Mouse (Mus musculus) CH12.LX (cell line): ENCODE data around the gene Dscam. TPM values are rescaled to one million over a fixed set of nuclear protein-coding genes. Genes with fewer than 3 reads are reported as not detected.

Source experiments
- DNase-seq: peaks from one replicate; pipeline ENCODE4 v3.0.0-alpha.2; 2013; ENCODE audit errors: extremely low read depth
- H3K27ac ChIP-seq: 2 replicates; pipeline ENCODE4 v1.5.1; 2012; ENCODE audit warnings: low read depth, mild to moderate bottlenecking, control low read depth, moderate library complexity; ENCODE audit not compliant: insufficient read depth
- H3K27me3 ChIP-seq: replicated peaks from 2 replicates; pipeline ENCODE3; 2012; ENCODE audit warnings: inconsistent platforms
- H3K36me3 ChIP-seq, 2 experiments: replicated peaks in 1 of 2; 2 replicates each; pipeline versions ENCODE3 to v1.6.1; 2012; ENCODE audit warnings: inconsistent platforms in 1 of 2, low read length in 1 of 2, mild to moderate bottlenecking in 1 of 2, mixed read lengths in 1 of 2, moderate library complexity in 1 of 2; ENCODE audit not compliant: control insufficient read depth in 1 of 2, insufficient read depth in 1 of 2
- H3K4me1 ChIP-seq, 2 experiments: 2 replicates each; pipeline ENCODE4 v1.6.1; 2012; ENCODE audit warnings: inconsistent platforms in 1 of 2, moderate library complexity in 1 of 2; ENCODE audit not compliant: insufficient read depth in 2 of 2, control insufficient read depth in 1 of 2
- H3K4me2 ChIP-seq: 2 replicates; pipeline ENCODE4 v1.6.1; 2012; ENCODE audit warnings: low read depth, mild to moderate bottlenecking, control low read depth; ENCODE audit not compliant: poor library complexity, insufficient read depth, severe bottlenecking
- H3K4me3 ChIP-seq, 3 experiments: fragments of 150-350 bp in 1 of 3; sonication (generic) in 1 of 3; replicated peaks in 1 of 3; 2 replicates each; pipeline versions ENCODE3 to v1.5.1; 2011 to 2012; ENCODE audit warnings: low read depth in 2 of 3, low read length in 2 of 3, mild to moderate bottlenecking in 2 of 3, moderate library complexity in 2 of 3, control low read depth in 1 of 3, improper control_type of control experiment in 1 of 3, inconsistent platforms in 1 of 3, mixed read lengths in 1 of 3; ENCODE audit not compliant: poor library complexity in 1 of 3
- H3K79me2 ChIP-seq: replicated peaks from 2 replicates; pipeline ENCODE4 v1.6.1; 2012; ENCODE audit warnings: mild to moderate bottlenecking, moderate library complexity; ENCODE audit not compliant: control insufficient read depth, poor library complexity, insufficient read depth, severe bottlenecking; ENCODE audit errors: extremely low read depth
- H3K9ac ChIP-seq: 2 replicates; pipeline ENCODE4 v1.6.1; 2012; ENCODE audit warnings: low read depth, mild to moderate bottlenecking, control low read depth, moderate library complexity; ENCODE audit not compliant: insufficient read depth
- H3K9me3 ChIP-seq: replicated peaks from 2 replicates; pipeline ENCODE3; 2012; ENCODE audit warnings: low read length, inconsistent platforms, mixed read lengths
- BHLHE40 ChIP-seq: IDR thresholded peaks from 2 replicates; pipeline ENCODE4 v1.6.1; 2011; ENCODE audit warnings: mild to moderate bottlenecking, low read depth, low read length, improper control_type of control experiment
- CHD2 ChIP-seq: IDR thresholded peaks from 2 replicates; pipeline ENCODE4 v1.6.1; 2011; ENCODE audit warnings: low read length, improper control_type of control experiment
- E2F4 ChIP-seq: IDR thresholded peaks from 2 replicates; pipeline ENCODE4 v1.6.1; 2011; ENCODE audit warnings: low read depth, low read length, improper control_type of control experiment; ENCODE audit not compliant: insufficient replicate concordance
- EP300 ChIP-seq: IDR thresholded peaks from 2 replicates; pipeline ENCODE4 v1.6.1; 2011; ENCODE audit warnings: low read length, improper control_type of control experiment
- ETS1 ChIP-seq: conservative IDR thresholded peaks from 2 replicates; pipeline ENCODE4 v1.6.1; 2012; ENCODE audit warnings: low read depth, mild to moderate bottlenecking, inconsistent platforms, low read length, improper control_type of control experiment, moderate library complexity
- HCFC1 ChIP-seq: IDR thresholded peaks from 2 replicates; pipeline ENCODE4 v1.6.1; 2012; ENCODE audit warnings: low read depth, mild to moderate bottlenecking, inconsistent platforms, low read length, improper control_type of control experiment
- IRF4 ChIP-seq: IDR thresholded peaks from 2 replicates; pipeline ENCODE4 v1.6.1; 2014; ENCODE audit warnings: low read depth, mild to moderate bottlenecking, inconsistent platforms, low read length, improper control_type of control experiment
- JUN ChIP-seq: IDR thresholded peaks from 2 replicates; pipeline ENCODE4 v1.6.1; 2011; ENCODE audit warnings: low read depth, mild to moderate bottlenecking, low read length, improper control_type of control experiment, moderate library complexity; ENCODE audit not compliant: insufficient read depth
- JUND ChIP-seq: conservative IDR thresholded peaks from 2 replicates; pipeline ENCODE4 v1.6.1; 2011; ENCODE audit warnings: low read depth, low read length, improper control_type of control experiment
- KAT2A ChIP-seq: IDR thresholded peaks from 2 replicates; pipeline ENCODE4 v1.6.1; 2012; ENCODE audit warnings: low read length, improper control_type of control experiment, inconsistent platforms; ENCODE audit not compliant: insufficient replicate concordance
- MAX ChIP-seq: IDR thresholded peaks from 2 replicates; pipeline ENCODE4 v1.6.1; 2011; ENCODE audit warnings: low read length, improper control_type of control experiment
- MAZ ChIP-seq: IDR thresholded peaks from 2 replicates; pipeline ENCODE4 v1.6.1; 2012; ENCODE audit warnings: low read depth, mild to moderate bottlenecking, inconsistent platforms, low read length, improper control_type of control experiment, moderate library complexity
- MEF2A ChIP-seq: IDR thresholded peaks from 2 replicates; pipeline ENCODE4 v1.6.1; 2014; ENCODE audit warnings: low read depth, mild to moderate bottlenecking, inconsistent platforms, low read length, improper control_type of control experiment, borderline replicate concordance
- MXI1 ChIP-seq: IDR thresholded peaks from 2 replicates; pipeline ENCODE4 v1.6.1; 2011; ENCODE audit warnings: mild to moderate bottlenecking, low read depth, low read length, improper control_type of control experiment
- MYC ChIP-seq: IDR thresholded peaks from 2 replicates; pipeline ENCODE4 v1.6.1; 2011; ENCODE audit warnings: low read depth, mild to moderate bottlenecking, improper control_type of control experiment, low read length
- PAX5 ChIP-seq: IDR thresholded peaks from 2 replicates; pipeline ENCODE4 v1.6.1; 2012; ENCODE audit warnings: low read length, inconsistent platforms, mixed read lengths
- POLR2A ChIP-seq: IDR thresholded peaks from 2 replicates; pipeline ENCODE4 v1.6.1; 2011; ENCODE audit warnings: low read depth, mild to moderate bottlenecking, improper control_type of control experiment, low read length
- TBP ChIP-seq: conservative IDR thresholded peaks from 2 replicates; pipeline ENCODE4 v1.6.1; 2011; ENCODE audit warnings: low read depth, low read length, improper control_type of control experiment
- USF1 ChIP-seq: IDR thresholded peaks from 2 replicates; pipeline ENCODE4 v1.6.1; 2014; ENCODE audit warnings: low read depth, mild to moderate bottlenecking, inconsistent platforms, low read length, improper control_type of control experiment
- USF2 ChIP-seq: conservative IDR thresholded peaks from 2 replicates; pipeline ENCODE4 v1.6.1; 2011; ENCODE audit warnings: low read depth, low read length, improper control_type of control experiment
- ZC3H11A ChIP-seq: IDR thresholded peaks from 2 replicates; pipeline ENCODE4 v1.6.1; 2012; ENCODE audit warnings: low read depth, mild to moderate bottlenecking, inconsistent platforms, low read length, improper control_type of control experiment
- ZKSCAN1 ChIP-seq: IDR thresholded peaks from 2 replicates; pipeline ENCODE4 v1.6.1; 2012; ENCODE audit warnings: low read depth, inconsistent platforms, low read length, improper control_type of control experiment, borderline replicate concordance
- ZMIZ1 ChIP-seq: IDR thresholded peaks from 2 replicates; pipeline ENCODE4 v1.6.1; 2012; ENCODE audit warnings: low read depth, mild to moderate bottlenecking, inconsistent platforms, low read length, improper control_type of control experiment
- ZNF384 ChIP-seq: IDR thresholded peaks from 2 replicates; pipeline ENCODE4 v1.6.1; 2012; ENCODE audit warnings: low read depth, low read length, improper control_type of control experiment, inconsistent platforms
- dilution Hi-C: fragments of 300-500 bp; cut with MboI; formaldehyde crosslinking; loops from 2 replicates; pipeline ENCODE4 v1.14.3; 2020; ENCODE audit warnings: low sequenced_read_pairs; ENCODE audit not compliant: extremely low pct_unique_long_range_greater_than_20kb, extremely low pct_ligation_motif_present
- in situ Hi-C: fragments of 300-500 bp; cut with MboI; formaldehyde crosslinking; loops from 3 replicates; pipeline ENCODE4 v1.14.3; 2019; ENCODE audit warnings: low sequenced_read_pairs, low pct_ligation_motif_present, low pct_unique_long_range_greater_than_20kb, mixed read lengths
- polyA plus RNA-seq: library from polyadenylated mRNA; unstranded; fragments of >175 nt; gene quantifications from 2 replicates; pipeline ENCODE4 v1.2.1, GENCODE M21; 2012; ENCODE audit warnings: low read depth; ENCODE audit not compliant: insufficient read length
- total RNA-seq, 2 experiments: library from RNA; depleted of rRNA; stranded (reverse); fragments of 300-350 nt in 1 of 2; fragments of >200 nt in 1 of 2; gene quantifications; 2 replicates each; pipeline ENCODE4 v1.2.3; 2012 to 2014

The Dscam gene
- total and polyA plus RNA-seq, 3 experiments, result under 0.01 to 0.39 (median 0.12) TPM

DNA sequence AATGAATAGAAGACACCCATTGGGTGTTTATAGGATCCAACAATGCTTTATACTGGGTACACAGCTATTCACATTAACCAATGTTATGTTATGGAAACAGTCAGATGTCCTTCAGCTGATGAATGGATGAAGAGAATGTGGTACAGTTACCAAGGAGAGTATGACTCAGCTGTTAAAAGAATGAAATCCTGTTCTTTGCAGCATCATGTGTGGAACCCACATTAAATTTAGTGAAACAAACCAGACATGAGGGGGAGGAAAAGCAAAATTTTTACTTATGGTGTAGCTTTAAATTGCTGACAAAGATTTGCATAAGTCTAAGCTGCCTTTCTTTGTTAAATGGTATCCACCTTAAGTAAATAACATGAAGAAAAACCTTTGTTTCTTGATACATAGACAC is 610.8 kb downstream of the Dscam start:
- Histone ChIP-seq H3K4me3 (no peak overlapping the region), H3K27me3 (no peaks in the 10 kb centered on the region), H3K9me3 (peaks cover 6% of the 10 kb centered on the region), H3K36me3 (no peaks in the 10 kb centered on the region), H3K9ac (no peak overlapping the region), H3K4me2 (no peak overlapping the region), H3K4me1 (peaks cover 0 to 10% of the 10 kb centered on the region in 2 experiments; a peak in 2 of 4 replicates), H3K27ac (no peak overlapping the region), H3K79me2 (no peaks in the 10 kb centered on the region)
- dilution Hi-C loops, result no loop called here
- TF ChIP-seq ZC3H11A (no peak), TBP (no peak), JUN (no peak)
- in situ Hi-C loops, result no loop called here
- DNase-seq, result no peak

DNA sequence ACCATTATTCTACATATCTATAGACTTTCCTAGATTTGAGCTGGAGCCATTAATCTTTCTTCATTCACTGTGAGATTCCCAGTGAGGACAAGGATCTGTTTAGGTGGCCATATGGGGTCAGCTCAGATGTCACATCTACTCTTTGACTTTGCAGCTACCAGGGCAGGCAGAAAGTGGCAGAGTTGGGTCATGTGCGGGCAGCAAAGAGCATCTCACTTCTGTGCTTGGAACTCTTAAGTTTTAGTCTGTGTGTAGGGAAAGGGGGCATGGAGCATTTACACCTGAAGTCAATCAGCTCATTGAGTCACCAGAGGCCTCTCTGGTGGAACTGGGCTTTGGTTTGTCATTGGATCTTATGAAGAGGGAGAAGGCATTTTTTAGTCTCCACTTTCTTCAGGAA is 612.2 kb downstream of the Dscam start:
- Histone ChIP-seq H3K4me2 (no peak overlapping the region), H3K4me1 (peaks cover 0 to 10% of the 10 kb centered on the region in 2 experiments; a peak in 2 of 4 replicates), H3K9me3 (peaks cover 6% of the 10 kb centered on the region), H3K27me3 (no peaks in the 10 kb centered on the region), H3K4me3 (no peak overlapping the region), H3K79me2 (no peaks in the 10 kb centered on the region), H3K36me3 (no peaks in the 10 kb centered on the region), H3K27ac (no peak overlapping the region), H3K9ac (no peak overlapping the region)
- TF ChIP-seq POLR2A (no peak), USF2 (no peak), BHLHE40 (no peak), USF1 (no peak), ZNF384 (no peak), MYC (no peak), PAX5 (no peak), MEF2A (no peak), JUND (no peak)
- dilution Hi-C loops (no loop called here), in situ Hi-C loops (no loop called here)
- no peak for DNase-seq

DNA sequence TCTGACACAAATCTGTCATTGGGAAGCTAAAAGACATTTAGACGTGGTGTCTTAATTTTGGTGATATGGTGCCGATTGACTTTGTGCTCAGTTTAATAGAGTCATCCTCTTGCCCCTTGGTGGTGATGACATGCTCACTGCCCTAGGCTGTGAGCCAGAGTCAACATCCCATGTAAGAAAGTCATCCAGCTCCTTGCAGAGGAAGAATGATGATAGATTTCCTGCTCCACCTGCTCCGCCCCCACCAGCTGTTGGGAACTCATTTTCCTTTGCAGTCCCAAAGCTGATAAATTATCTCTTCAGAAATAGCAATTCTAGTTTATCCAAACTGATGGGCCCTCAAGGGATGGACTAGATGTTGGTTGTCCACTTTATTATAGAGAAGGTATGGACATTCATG is 613.9 kb downstream of the Dscam start:
- Histone ChIP-seq H3K4me1 (no peaks in the 10 kb centered on the region), H3K36me3 (no peaks in the 10 kb centered on the region), H3K27me3 (no peaks in the 10 kb centered on the region), H3K9me3 (peaks cover 6% of the 10 kb centered on the region), H3K9ac (no peak overlapping the region), H3K4me2 (no peak overlapping the region), H3K27ac (no peak overlapping the region), H3K79me2 (no peaks in the 10 kb centered on the region), H3K4me3 (no peak overlapping the region)
- in situ Hi-C loops, result no loop called here
- DNase-seq, result no peak
- dilution Hi-C loops, result no loop called here
- no peak for TF ChIP-seq MAX
- no peak for TF ChIP-seq CHD2
- no peak for TF ChIP-seq EP300
- no peak for TF ChIP-seq MAZ
- TF ChIP-seq ETS1, result no peak
- TF ChIP-seq ZC3H11A, result no peak
- no peak for TF ChIP-seq PAX5
- TF ChIP-seq ZKSCAN1, result no peak
- no peak for TF ChIP-seq MXI1
- no peak for TF ChIP-seq JUN
- no peak for TF ChIP-seq POLR2A
- no peak for TF ChIP-seq E2F4
- TF ChIP-seq IRF4, result no peak
- no peak for TF ChIP-seq HCFC1
- no peak for TF ChIP-seq ZMIZ1
- no peak for TF ChIP-seq USF2
- no peak for TF ChIP-seq MYC
- TF ChIP-seq KAT2A, result no peak
